Mouse (Mus musculus) intestine, embryonic 15.5 days (tissue): ENCODE data around the gene Colgalt1. TPM values are rescaled to one million over a fixed set of nuclear protein-coding genes. Genes with fewer than 3 reads are reported as not detected.

Source experiments
- polyA plus RNA-seq: library from polyadenylated mRNA; unstranded; fragments of >200 nt; fragmentation: Nextera tagmentation; extraction: Ambion mirVana; gene quantifications from 2 replicates; pipeline ENCODE4 v1.2.1, GENCODE M21; 2015

Colgalt1 gene
- polyA plus RNA-seq, 1 experiment from 2014 or later: 70.8 TPM

Other genes with a start within 250 kb of the Colgalt1 start
- 93.5 and 93.8 TPM in 2 replicates for gene Use1, start 244.2 kb upstream of the Colgalt1 start, polyA plus RNA-seq
- gene Ocel1, start 239.7 kb upstream of the Colgalt1 start, polyA plus RNA-seq: 6.7 and 7.9 TPM in 2 replicates
- gene Nr2f6, start 229.0 kb upstream of the Colgalt1 start, polyA plus RNA-seq: 81.1 and 85.7 TPM in 2 replicates
- gene Ushbp1, start 215.2 kb upstream of the Colgalt1 start, polyA plus RNA-seq: 8.8 and 10.8 TPM in 2 replicates
- gene Babam1, start 214.1 kb upstream of the Colgalt1 start, polyA plus RNA-seq: 97.8 and 99.8 TPM in 2 replicates
- 31.6 and 41.6 TPM in 2 replicates for gene Ankle1, start 205.0 kb upstream of the Colgalt1 start, polyA plus RNA-seq
- 34.6 and 37.5 TPM in 2 replicates for gene Abhd8, start 147.3 kb upstream of the Colgalt1 start, polyA plus RNA-seq
- 199 and 214 TPM in 2 replicates for gene Mrpl34, start 146.0 kb upstream of the Colgalt1 start, polyA plus RNA-seq
- 90.2 and 91.3 TPM in 2 replicates for gene Dda1, start 141.8 kb upstream of the Colgalt1 start, polyA plus RNA-seq
- gene Ano8, start 125.0 kb upstream of the Colgalt1 start, polyA plus RNA-seq: 1.4 TPM in 2 replicates
- gene Gtpbp3, start 122.9 kb upstream of the Colgalt1 start, polyA plus RNA-seq: 13.6 and 16.3 TPM in 2 replicates
- gene Plvap, start 99.2 kb upstream of the Colgalt1 start, polyA plus RNA-seq: 76.8 and 79.2 TPM in 2 replicates
- gene Ccdc194, start 85.3 kb upstream of the Colgalt1 start, polyA plus RNA-seq: 0.32 and 0.43 TPM in 2 replicates
- gene Bst2, start 73.5 kb upstream of the Colgalt1 start, polyA plus RNA-seq: 43.0 and 45.5 TPM in 2 replicates
- 103 and 115 TPM in 2 replicates for gene Mvb12a, start 68.1 kb upstream of the Colgalt1 start, polyA plus RNA-seq
- gene Tmem221, start 52.1 kb upstream of the Colgalt1 start, polyA plus RNA-seq: 2.1 and 2.8 TPM in 2 replicates
- gene Nxnl1, start 44.4 kb upstream of the Colgalt1 start, polyA plus RNA-seq: 0.06 TPM in 1 of 2 replicates, not detected in the other
- gene Slc27a1, start 42.1 kb upstream of the Colgalt1 start, polyA plus RNA-seq: 23.3 and 25.1 TPM in 2 replicates
- 241 and 243 TPM in 2 replicates for gene Pgls, start 18.8 kb upstream of the Colgalt1 start, polyA plus RNA-seq
- 2.9 and 3.6 TPM in 2 replicates for gene Fam129c, start 13.3 kb upstream of the Colgalt1 start, polyA plus RNA-seq
- 1.3 and 1.5 TPM in 2 replicates for gene Unc13a, start 60.8 kb downstream of the Colgalt1 start, polyA plus RNA-seq
- gene Jak3, start 65.3 kb downstream of the Colgalt1 start, polyA plus RNA-seq: 9.0 and 9.2 TPM in 2 replicates
- 1.2 and 1.9 TPM in 2 replicates for gene Insl3, start 78.2 kb downstream of the Colgalt1 start, polyA plus RNA-seq
- gene B3gnt3, start 90.8 kb downstream of the Colgalt1 start, polyA plus RNA-seq: 16.0 and 17.0 TPM in 2 replicates
- gene Fcho1, start 114.7 kb downstream of the Colgalt1 start, polyA plus RNA-seq: 5.3 and 7.1 TPM in 2 replicates